Mouse (Mus musculus) bone marrow macrophage, adult 2 months (primary cell): Measurements from ENCODE around the gene Rfc2.

Experiments
- CTCF ChIP-seq: IDR thresholded peaks from 2 replicates; pipeline ENCODE4 v1.5.1; 2012; ENCODE audit warnings: low read depth, mild to moderate bottlenecking, low read length, moderate library complexity
- POLR2A ChIP-seq: IDR thresholded peaks from 2 replicates; pipeline ENCODE4 v1.6.1; 2012; ENCODE audit warnings: mild to moderate bottlenecking, low read depth, low read length, borderline replicate concordance

GRCm38 (mm10) chr5:134531585-134531984, 49.6 kb upstream of the Rfc2 start:
- TF ChIP-seq CTCF (no peak), POLR2A (no peak)
